Mouse (Mus musculus) limb, embryonic 10.5 days (tissue): ENCODE measurements at regions not wholly inside any gene's neighbourhood (a gene's known extent, or its start where the extent isn't known, plus 50 kb on each side); places are given as distances from the start of the nearest gene placed in this dataset.

Experiments
- DNase-seq: peaks from one replicate; pipeline ENCODE4 v3.0.0-alpha.2; 2017; ENCODE audit warnings: low spot score
- H3K27ac ChIP-seq: fragments of 300-500 bp; sonication (generic); 2 replicates; pipeline ENCODE4 v1.5.1; 2016; ENCODE audit warnings: mild to moderate bottlenecking
- H3K27me3 ChIP-seq: fragments of 300-500 bp; sonication (generic); 2 replicates; pipeline ENCODE4 v1.6.1; 2016; ENCODE audit warnings: low read depth, mild to moderate bottlenecking; ENCODE audit not compliant: poor library complexity, severe bottlenecking
- H3K36me3 ChIP-seq: fragments of 300-500 bp; sonication (generic); 2 replicates; pipeline ENCODE4 v1.6.1; 2016; ENCODE audit warnings: mild to moderate bottlenecking, moderate library complexity
- H3K4me1 ChIP-seq: fragments of 300-500 bp; sonication (generic); 2 replicates; pipeline ENCODE4 v1.6.1; 2016
- H3K4me3 ChIP-seq: fragments of 300-500 bp; sonication (generic); 2 replicates; pipeline ENCODE4 v1.5.1; 2016; ENCODE audit warnings: mild to moderate bottlenecking, moderate library complexity
- H3K9me3 ChIP-seq: fragments of 300-500 bp; sonication (generic); replicated peaks from 2 replicates; pipeline ENCODE4 v1.6.1; 2016; ENCODE audit warnings: mild to moderate bottlenecking
- WGBS: fragments of 180-500 bp; shearing (Covaris S2); methylation state at CpG from one replicate; pipeline ENCODE4 v1.1.7; 2016; 5-methylcytosine and 5-hydroxymethylcytosine counted together

- H3K27me3 ChIP-seq: no peaks in the 10 kb centered on the region
- no peak overlapping the region for H3K4me3 ChIP-seq
- no peaks in the 10 kb centered on the region for H3K9me3 ChIP-seq
- H3K27ac ChIP-seq: no peak overlapping the region
- no peaks in the 10 kb centered on the region for H3K36me3 ChIP-seq
- WGBS: 94% methylated on average over 4 of the region's 4 CpGs
- DNase-seq: no peak
- H3K4me1 ChIP-seq: no peaks in the 10 kb centered on the region
Measured at GRCm38 (mm10) chr4:64538009-64538408, 491.2 kb upstream of the Tnc start.

GRCm38 (mm10) chr4:64544576-64545185, 497.9 kb upstream of the Tnc start:
- H3K36me3 ChIP-seq: no peaks in the 10 kb centered on the region
- H3K4me3 ChIP-seq: no peak overlapping the region
- DNase-seq: no peak
- H3K9me3 ChIP-seq: no peaks in the 10 kb centered on the region
- H3K27me3 ChIP-seq: no peaks in the 10 kb centered on the region
- 78% methylated on average over 4 of the region's 4 CpGs for WGBS
- no peaks in the 10 kb centered on the region for H3K4me1 ChIP-seq
- no peak overlapping the region for H3K27ac ChIP-seq

- 87% methylated on average over 4 of the region's 4 CpGs for WGBS
- Histone ChIP-seq H3K27me3 (no peaks in the 10 kb centered on the region), H3K36me3 (no peaks in the 10 kb centered on the region)
Measured at GRCm38 (mm10) chr4:64546386-64546785, 499.6 kb upstream of the Tnc start.

GRCm38 (mm10) chr4:64562511-64562910, 515.7 kb upstream of the Tnc start:
- no peak overlapping the region for H3K4me3 ChIP-seq
- no peaks in the 10 kb centered on the region for H3K36me3 ChIP-seq
- WGBS: 85% methylated on average over 1 of the region's 1 CpGs
- no peaks in the 10 kb centered on the region for H3K4me1 ChIP-seq
- no peak for DNase-seq
- H3K9me3 ChIP-seq: no peaks in the 10 kb centered on the region
- no peak overlapping the region for H3K27ac ChIP-seq
- no peaks in the 10 kb centered on the region for H3K27me3 ChIP-seq

More at GRCm38 (mm10) chr4:64546386-64546785, 499.6 kb upstream of the Tnc start:
- H3K27ac ChIP-seq: no peak overlapping the region
- no peak for DNase-seq
- H3K9me3 ChIP-seq: no peaks in the 10 kb centered on the region
- H3K4me3 ChIP-seq: no peak overlapping the region
- H3K4me1 ChIP-seq: no peaks in the 10 kb centered on the region

GRCm38 (mm10) chr4:64563996-64564395, 517.2 kb upstream of the Tnc start:
- no peak for DNase-seq
- WGBS: 88% methylated on average over 3 of the region's 3 CpGs
- Histone ChIP-seq H3K27me3 (no peaks in the 10 kb centered on the region), H3K36me3 (no peaks in the 10 kb centered on the region), H3K4me1 (no peaks in the 10 kb centered on the region), H3K27ac (no peak overlapping the region), H3K4me3 (no peak overlapping the region), H3K9me3 (no peaks in the 10 kb centered on the region)

GRCm38 (mm10) chr4:64570666-64571065, 523.9 kb upstream of the Tnc start:
- Histone ChIP-seq H3K27me3 (no peaks in the 10 kb centered on the region), H3K36me3 (no peaks in the 10 kb centered on the region), H3K4me1 (no peaks in the 10 kb centered on the region), H3K9me3 (no peaks in the 10 kb centered on the region), H3K27ac (no peak overlapping the region), H3K4me3 (no peak overlapping the region)
- no peak for DNase-seq
- 48% methylated on average over 1 of the region's 1 CpGs for WGBS

- no peak overlapping the region for H3K27ac ChIP-seq
- no peaks in the 10 kb centered on the region for H3K27me3 ChIP-seq
- WGBS: 58% methylated on average over 1 of the region's 1 CpGs
- DNase-seq: no peak
- no peaks in the 10 kb centered on the region for H3K9me3 ChIP-seq
- no peaks in the 10 kb centered on the region for H3K36me3 ChIP-seq
- no peak overlapping the region for H3K4me3 ChIP-seq
- no peaks in the 10 kb centered on the region for H3K4me1 ChIP-seq
Measured at GRCm38 (mm10) chr4:64575901-64576300, 529.1 kb upstream of the Tnc start.

- no peak overlapping the region for H3K27ac ChIP-seq
- no peaks in the 10 kb centered on the region for H3K4me1 ChIP-seq
- 78% methylated on average over 8 of the region's 8 CpGs for WGBS
- H3K36me3 ChIP-seq: no peaks in the 10 kb centered on the region
- DNase-seq: no peak
- H3K4me3 ChIP-seq: no peak overlapping the region
- H3K27me3 ChIP-seq: no peaks in the 10 kb centered on the region
- H3K9me3 ChIP-seq: no peaks in the 10 kb centered on the region
Measured at GRCm38 (mm10) chr4:64595014-64595599, 528.9 kb upstream of the Pappa start.

- H3K4me1 ChIP-seq: no peaks in the 10 kb centered on the region
- no peak overlapping the region for H3K4me3 ChIP-seq
- no peaks in the 10 kb centered on the region for H3K36me3 ChIP-seq
- H3K9me3 ChIP-seq: no peaks in the 10 kb centered on the region
- no peaks in the 10 kb centered on the region for H3K27me3 ChIP-seq
- no peak overlapping the region for H3K27ac ChIP-seq
- DNase-seq: no peak
Measured at GRCm38 (mm10) chr4:64598465-64598864, 525.5 kb upstream of the Pappa start.

GRCm38 (mm10) chr4:64599222-64599621, 524.8 kb upstream of the Pappa start:
- Histone ChIP-seq H3K36me3 (no peaks in the 10 kb centered on the region), H3K27ac (no peak overlapping the region), H3K4me1 (no peaks in the 10 kb centered on the region), H3K4me3 (no peak overlapping the region), H3K27me3 (no peaks in the 10 kb centered on the region), H3K9me3 (no peaks in the 10 kb centered on the region)
- WGBS: 92% methylated on average over 4 of the region's 4 CpGs
- no peak for DNase-seq

GRCm38 (mm10) chr4:64622771-64623170, 501.2 kb upstream of the Pappa start:
- no peak overlapping the region for H3K4me3 ChIP-seq
- H3K27me3 ChIP-seq: no peaks in the 10 kb centered on the region
- DNase-seq: no peak
- no peaks in the 10 kb centered on the region for H3K9me3 ChIP-seq
- H3K27ac ChIP-seq: no peak overlapping the region
- H3K4me1 ChIP-seq: no peaks in the 10 kb centered on the region
- no peaks in the 10 kb centered on the region for H3K36me3 ChIP-seq

GRCm38 (mm10) chr4:64632189-64632588, 491.8 kb upstream of the Pappa start:
- Histone ChIP-seq H3K9me3 (no peaks in the 10 kb centered on the region), H3K36me3 (no peaks in the 10 kb centered on the region), H3K27me3 (no peaks in the 10 kb centered on the region), H3K4me3 (no peak overlapping the region), H3K4me1 (no peaks in the 10 kb centered on the region), H3K27ac (no peak overlapping the region)
- no peak for DNase-seq
- 53% methylated on average over 1 of the region's 1 CpGs for WGBS

GRCm38 (mm10) chr4:64635256-64635962, 488.6 kb upstream of the Pappa start:
- no peaks in the 10 kb centered on the region for H3K36me3 ChIP-seq
- WGBS: 90% methylated on average over 2 of the region's 2 CpGs
- no peak overlapping the region for H3K4me3 ChIP-seq
- no peaks in the 10 kb centered on the region for H3K9me3 ChIP-seq
- H3K4me1 ChIP-seq: no peaks in the 10 kb centered on the region
- no peak overlapping the region for H3K27ac ChIP-seq
- DNase-seq: no peak
- no peaks in the 10 kb centered on the region for H3K27me3 ChIP-seq
